Mouse (Mus musculus) C2C12 (cell line): Measurements from ENCODE around the gene Adcy7.

ENCODE experiments used
- CTCF ChIP-seq: IDR thresholded peaks from one replicate; pipeline ENCODE4 v1.5.1; 2011; ENCODE audit not compliant: control insufficient read depth, insufficient read depth, insufficient read length
- MYOD1 ChIP-seq: IDR thresholded peaks from one replicate; pipeline ENCODE4 v1.6.1; 2011; ENCODE audit warnings: low read depth; ENCODE audit not compliant: control insufficient read depth, insufficient read length
- MYOG ChIP-seq: IDR thresholded peaks from one replicate; pipeline ENCODE4 v1.6.1; 2011; ENCODE audit not compliant: control insufficient read depth, insufficient read length; ENCODE audit errors: extremely low read depth
- USF1 ChIP-seq: IDR thresholded peaks from one replicate; pipeline ENCODE4 v1.6.1; 2011; ENCODE audit warnings: low read depth, mild to moderate bottlenecking, control low read depth, moderate library complexity

DNA sequence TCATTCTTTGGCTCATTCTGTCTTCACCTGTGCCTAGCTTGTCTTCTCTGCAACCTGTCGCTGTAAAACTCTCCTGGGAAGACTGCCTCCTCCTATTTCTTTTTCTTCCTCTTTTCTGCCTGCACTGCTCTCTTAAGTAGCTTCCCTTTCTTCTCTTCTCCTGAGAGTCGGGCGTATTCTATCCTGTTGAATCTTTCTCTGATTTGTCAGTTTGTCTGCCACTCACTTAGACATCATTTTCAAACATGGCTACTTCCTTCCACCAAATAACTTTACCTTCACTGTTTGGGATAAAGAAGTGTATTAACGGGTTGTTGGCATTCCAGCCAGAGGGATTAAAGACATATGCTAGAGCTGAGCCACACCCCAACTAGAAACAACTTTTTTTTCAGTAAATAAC, 69.8 kb downstream of the Adcy7 start:
- no peak for TF ChIP-seq CTCF
- TF ChIP-seq USF1, result no peak
- TF ChIP-seq MYOD1, result no peak
- no peak for TF ChIP-seq MYOG
